Mouse (Mus musculus) hindbrain, embryonic 14.5 days (tissue): ENCODE data around the gene Klk1b1. TPM values are rescaled to one million over a fixed set of nuclear protein-coding genes. Genes with fewer than 3 reads are reported as not detected.
"Not testable (repeated sequence)": the region's sequence is repeated elsewhere in the genome, so short reads cannot be mapped to it uniquely, and the experiment has no call there.

Experiments
- ATAC-seq: fragments of 200-750 bp; cut with Nextera tagmentation; 2 replicates; pipeline ENCODE4 v1.8.0; 2017; ENCODE audit warnings: moderate number of reproducible peaks, mild to moderate bottlenecking, moderate TSS enrichment, moderate library complexity; ENCODE audit not compliant: low FRiP score
- DNase-seq: peaks from one replicate; pipeline ENCODE4 v3.0.0-alpha.2; 2015; ENCODE audit warnings: low spot score
- H3K27ac ChIP-seq: fragments of 300-500 bp; sonication (generic); 2 replicates; pipeline ENCODE4 v1.5.1; 2014; ENCODE audit warnings: mild to moderate bottlenecking, moderate library complexity
- H3K27me3 ChIP-seq: fragments of 300-500 bp; sonication (generic); 2 replicates; pipeline ENCODE4 v1.6.1; 2014; ENCODE audit warnings: mild to moderate bottlenecking, low read length, mixed read lengths; ENCODE audit not compliant: control insufficient read depth, insufficient read depth
- H3K36me3 ChIP-seq: fragments of 300-500 bp; sonication (generic); replicated peaks from 2 replicates; pipeline ENCODE4 v1.6.1; 2014; ENCODE audit not compliant: control insufficient read depth, insufficient read depth
- H3K4me1 ChIP-seq: fragments of 300-500 bp; sonication (generic); replicated peaks from 2 replicates; pipeline ENCODE4 v1.6.1; 2014; ENCODE audit warnings: antibody characterized with exemption, low read length, mixed read lengths; ENCODE audit not compliant: control insufficient read depth, insufficient read depth
- H3K4me2 ChIP-seq: fragments of 300-500 bp; sonication (generic); replicated peaks from 2 replicates; pipeline ENCODE4 v1.6.1; 2014; ENCODE audit warnings: mild to moderate bottlenecking, moderate library complexity
- H3K4me3 ChIP-seq: fragments of 300-500 bp; sonication (generic); replicated peaks from 2 replicates; pipeline ENCODE4 v1.5.1; 2014; ENCODE audit warnings: mild to moderate bottlenecking, low read length
- H3K9ac ChIP-seq: fragments of 300-500 bp; sonication (generic); 2 replicates; pipeline ENCODE4 v1.6.1; 2014
- H3K9me3 ChIP-seq: fragments of 300-500 bp; sonication (generic); 2 replicates; pipeline ENCODE4 v1.6.1; 2016; ENCODE audit warnings: low read length; ENCODE audit not compliant: control insufficient read depth
- WGBS: fragments of 180-500 bp; shearing (Covaris S2); extraction: QIAGEN DNeasy Blood & Tissue Kit; methylation state at CpG from one replicate; pipeline ENCODE4 v1.1.7; 2014; 5-methylcytosine and 5-hydroxymethylcytosine counted together
- polyA plus RNA-seq: library from polyadenylated mRNA; unstranded; fragments of >200 nt; fragmentation: Nextera tagmentation; extraction: Ambion mirVana; gene quantifications from 2 replicates; pipeline ENCODE4 v1.2.1, GENCODE M21; 2014

Gene Klk1b1
- polyA plus RNA-seq, 1 experiment from 2014 or later: not detected

DNA sequence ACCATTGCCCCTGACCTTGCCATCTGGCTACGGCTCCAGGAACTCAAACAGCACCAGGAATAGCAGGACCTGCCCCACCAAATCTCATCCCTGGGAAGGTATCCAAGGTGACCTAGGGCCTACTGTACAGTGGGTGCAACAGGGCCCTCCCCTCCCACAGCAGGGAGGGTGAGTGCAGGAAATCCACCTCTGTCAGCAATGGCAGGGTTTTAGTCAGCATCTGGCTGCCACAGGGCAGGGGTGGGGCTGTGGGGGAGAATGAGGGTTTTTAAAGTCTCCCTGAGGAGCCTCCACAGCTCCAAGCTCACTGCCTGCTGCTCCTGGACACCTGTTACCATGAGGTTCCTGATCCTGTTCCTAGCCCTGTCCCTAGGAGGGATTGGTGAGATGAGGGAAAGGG lies 9.2 kb downstream of the Klk1b1 start, which contains the start of gene Klk1b9:
Klk1b9 (plus strand) TSS at position 301 of the 400 bp plus-strand sequence.
- not testable (repeated sequence) for H3K4me3 ChIP-seq, H3K27ac ChIP-seq, ATAC-seq, H3K9me3 ChIP-seq, H3K4me2 ChIP-seq, H3K4me1 ChIP-seq, H3K27me3 ChIP-seq, DNase-seq, H3K9ac ChIP-seq, H3K36me3 ChIP-seq
- WGBS: 88% methylated on average over 1 of the region's 1 CpGs

GRCm38 (mm10) chr7:43985657-43986056 lies 19.1 kb downstream of the Klk1b1 start:
- DNase-seq: no peak
- no peak overlapping the region for H3K4me3 ChIP-seq

GRCm38 (mm10) chr7:43994821-43995220 lies 28.3 kb downstream of the Klk1b1 start:
- not testable (repeated sequence) for H3K9ac ChIP-seq, H3K4me2 ChIP-seq, ATAC-seq, H3K36me3 ChIP-seq, DNase-seq, H3K27me3 ChIP-seq, H3K4me1 ChIP-seq, H3K27ac ChIP-seq, H3K4me3 ChIP-seq, H3K9me3 ChIP-seq
- WGBS: 74% methylated on average over 1 of the region's 1 CpGs

More at GRCm38 (mm10) chr7:43985657-43986056, 19.1 kb downstream of the Klk1b1 start:
- Histone ChIP-seq H3K27ac (no peak overlapping the region), H3K27me3 (no peaks in the 10 kb centered on the region), H3K9ac (no peak overlapping the region), H3K4me1 (no peaks in the 10 kb centered on the region), H3K36me3 (no peaks in the 10 kb centered on the region), H3K4me2 (no peak overlapping the region), H3K9me3 (no peaks in the 10 kb centered on the region)
- ATAC-seq: no peak

- not testable (repeated sequence) for ATAC-seq, H3K27me3 ChIP-seq, H3K9ac ChIP-seq, H3K36me3 ChIP-seq, H3K4me2 ChIP-seq, H3K4me1 ChIP-seq, H3K4me3 ChIP-seq, H3K27ac ChIP-seq, DNase-seq, H3K9me3 ChIP-seq
- WGBS: 90% methylated on average over 4 of the region's 4 CpGs
These were observed 29.0 kb downstream of the Klk1b1 start, which contains the start of gene Klk1b11 for GRCm38 (mm10) chr7:43995577-43995976. Gene Klk1b11 (plus strand): TSS chr7:43995877.

- no peak overlapping the region for H3K4me3 ChIP-seq
- no peaks in the 10 kb centered on the region for H3K36me3 ChIP-seq
- no peak for DNase-seq
These were observed 38.3 kb downstream of the Klk1b1 start for GRCm38 (mm10) chr7:44004847-44005246.

GRCm38 (mm10) chr7:44011868-44012267 lies 45.3 kb downstream of the Klk1b1 start, which contains the start of gene Klk1b26:
Gene Klk1b26 (plus strand): TSS chr7:44012168.
- not testable (repeated sequence) for H3K27ac ChIP-seq, H3K36me3 ChIP-seq, H3K4me2 ChIP-seq, H3K27me3 ChIP-seq, DNase-seq, H3K4me1 ChIP-seq, H3K9ac ChIP-seq, H3K4me3 ChIP-seq, H3K9me3 ChIP-seq, ATAC-seq

More at GRCm38 (mm10) chr7:44004847-44005246, 38.3 kb downstream of the Klk1b1 start:
- ATAC-seq: no peak
- no peaks in the 10 kb centered on the region for H3K4me1 ChIP-seq
- H3K27me3 ChIP-seq: no peaks in the 10 kb centered on the region
- H3K9ac ChIP-seq: no peak overlapping the region
- H3K27ac ChIP-seq: no peak overlapping the region
- H3K9me3 ChIP-seq: no peaks in the 10 kb centered on the region
- no peak overlapping the region for H3K4me2 ChIP-seq

- DNase-seq, H3K4me3 ChIP-seq, H3K9ac ChIP-seq, H3K4me2 ChIP-seq, H3K9me3 ChIP-seq, H3K4me1 ChIP-seq, ATAC-seq, H3K36me3 ChIP-seq, H3K27me3 ChIP-seq, H3K27ac ChIP-seq: not testable (repeated sequence)
- WGBS: 87% methylated on average over 6 of the region's 6 CpGs
These were observed 48.1 kb downstream of the Klk1b1 start for GRCm38 (mm10) chr7:44014666-44015065.

DNA sequence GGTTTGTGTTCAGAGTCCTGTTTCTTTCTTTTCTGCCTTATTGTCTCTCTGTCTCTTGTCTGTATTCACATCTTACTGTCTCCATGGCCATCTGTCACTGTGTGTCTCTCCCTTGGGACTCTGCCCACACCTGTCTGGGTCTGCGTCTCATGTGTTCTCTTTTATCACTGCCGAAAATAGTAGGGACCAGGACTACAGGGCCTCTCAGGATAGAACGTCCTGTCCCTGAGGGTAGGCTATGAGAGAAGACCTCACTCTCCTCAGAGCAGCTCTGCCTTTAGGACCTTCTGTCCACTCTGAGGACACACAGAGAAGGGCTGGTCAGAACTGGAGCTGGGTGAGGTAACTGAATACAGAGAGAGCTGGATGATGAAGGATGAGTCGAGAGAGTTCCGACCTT lies 48.5 kb downstream of the Klk1b1 start:
- Histone ChIP-seq H3K9ac (no peak overlapping the region), H3K27ac (no peak overlapping the region), H3K4me3 (no peak overlapping the region), H3K9me3 (no peaks in the 10 kb centered on the region), H3K36me3 (no peaks in the 10 kb centered on the region), H3K27me3 (no peaks in the 10 kb centered on the region), H3K4me1 (no peaks in the 10 kb centered on the region), H3K4me2 (no peak overlapping the region)
- WGBS: 85% methylated on average over 5 of the region's 5 CpGs
- DNase-seq: no peak
- no peak for ATAC-seq
